ENCODE assay signal across 8 mouse cellular contexts in the genomic region with DNA sequence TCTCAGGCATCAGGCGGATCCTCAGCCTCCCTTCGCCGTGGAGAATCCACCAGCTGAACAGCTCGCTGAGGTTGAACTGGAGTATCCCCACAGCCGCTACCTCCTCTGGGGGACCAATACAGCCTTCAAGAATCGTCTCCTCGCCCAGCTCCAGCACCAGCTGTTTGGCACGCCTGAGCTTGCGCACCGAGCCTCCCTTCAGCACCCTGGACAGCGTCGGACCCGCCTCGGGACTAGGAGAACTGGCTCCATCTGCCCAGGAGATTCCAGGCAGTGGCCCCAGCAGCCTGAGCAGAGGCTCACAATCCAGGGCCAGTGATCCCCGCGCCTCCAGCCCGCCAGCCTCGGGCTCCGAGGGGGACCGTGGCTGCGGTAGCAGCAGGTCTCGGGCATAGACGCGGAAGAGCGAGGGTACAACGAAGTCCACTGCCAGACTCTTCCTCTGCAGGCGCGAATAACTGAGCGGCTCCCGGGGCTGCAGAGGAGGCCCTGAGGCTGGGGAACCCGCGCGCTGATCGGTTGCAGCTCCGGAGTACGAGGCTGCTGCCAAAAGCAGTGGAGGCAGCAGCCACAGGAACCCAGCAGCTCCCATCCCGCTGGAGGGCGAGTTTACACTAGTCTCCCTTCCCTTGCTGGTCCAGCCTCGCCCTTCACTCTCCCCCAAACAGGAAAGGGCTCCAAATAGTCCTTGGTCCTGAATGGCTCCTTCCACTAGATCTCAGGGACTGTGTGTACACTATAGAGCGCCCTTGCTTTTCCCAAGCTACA. TPM values are rescaled to one million over a fixed set of nuclear protein-coding genes. Genes with fewer than 3 reads are reported as not detected.
DNase-seq lines count a peak whose midpoint lies in the region; ATAC-seq lines count a peak whose summit lies in the region.

No protein-coding gene starts in this region.

- peak overlapping the region; percentile 67 for H3K4me3 ChIP-seq in hindbrain, embryonic 10.5 days
- H3K4me3 ChIP-seq in lung, embryonic 16.5 days (ENCODE audit: low read length) = no peak overlapping the region

- peaks cover 40% of the 10 kb centered on the region for H3K27me3 ChIP-seq in hindbrain, embryonic 10.5 days (ENCODE audit: insufficient read depth, poor library complexity, severe bottlenecking)
- H3K27me3 ChIP-seq in lung, embryonic 16.5 days (ENCODE audit: control insufficient read depth, insufficient read depth, low read depth, low read length) = peaks cover 31% of the 10 kb centered on the region

- 2% methylated on average over 40 of the region's 40 CpGs for WGBS in hindbrain, embryonic 10.5 days
- WGBS in lung, embryonic 16.5 days = 2% methylated on average over 40 of the region's 40 CpGs

- H3K27ac ChIP-seq in hindbrain, embryonic 10.5 days = peak overlapping the region; percentile 9; the same call in 1 of the 2 replicates
- no peak overlapping the region for H3K27ac ChIP-seq in lung, embryonic 16.5 days (ENCODE audit: low read length)

- ATAC-seq in lung, embryonic 16.5 days (ENCODE audit: low read depth) = peak; percentile 74

- H3K36me3 ChIP-seq in hindbrain, embryonic 10.5 days = no peaks in the 10 kb centered on the region
- no peaks in the 10 kb centered on the region for H3K36me3 ChIP-seq in lung, embryonic 16.5 days (ENCODE audit: control insufficient read depth, insufficient read depth, low read length)

- H3K9ac ChIP-seq in lung, embryonic 16.5 days (ENCODE audit: low read length) = no peak overlapping the region

- no peaks in the 10 kb centered on the region for H3K9me3 ChIP-seq in hindbrain, embryonic 10.5 days
- no peaks in the 10 kb centered on the region for H3K9me3 ChIP-seq in lung, embryonic 16.5 days (ENCODE audit: control insufficient read depth, low read length)

- H3K4me1 ChIP-seq in hindbrain, embryonic 10.5 days (replicated peaks) = peaks cover 26% of the 10 kb centered on the region
- peaks cover 13% of the 10 kb centered on the region; the same call in 1 of the 2 replicates for H3K4me1 ChIP-seq in lung, embryonic 16.5 days (replicated peaks; ENCODE audit: control insufficient read depth, insufficient read depth, low read length)

- H3K4me2 ChIP-seq in lung, embryonic 16.5 days (ENCODE audit: low read depth, low read length) = peak overlapping the region; percentile 16; the same call in 1 of the 2 replicates

- peak; percentile 92 for DNase-seq in Muller cell, postnatal 12 days (ENCODE audit: inconsistent ontology term)
- peak; percentile 52 to 62 for DNase-seq in cerebellum, postnatal 10 days
- peak; percentile 5 to 54 for DNase-seq in frontal cortex, postnatal 10 days (ENCODE audit: low spot score in 2 of 2)
- peak; percentile 92 for DNase-seq in hindbrain, embryonic 10.5 days (ENCODE audit: low spot score)
- DNase-seq in layer of hippocampus, adult 9-11 months = peak; percentile 11
- peak; percentile 84 for DNase-seq in ovary, postnatal 14 days (ENCODE audit: low spot score)
- peak; percentile 66 to 80 for DNase-seq in urinary bladder, adult 18-20 months (ENCODE audit: low spot score in 2 of 2)

RNA-seq across cellular contexts. Expression of gene Alk, which starts 1.1 kb away (rescaled TPM):
- 0.27 and 0.49 TPM in 2 replicates for polyA plus RNA-seq in hindbrain, embryonic 10.5 days (2016; fragmentation: Nextera tagmentation; extraction: Ambion mirVana)
- polyA plus RNA-seq in lung, embryonic 16.5 days (2015; fragmentation: Nextera tagmentation; extraction: Ambion mirVana) = 0.16 TPM in 1 of 2 replicates, not detected in the other

Comparison
In these comparisons a context has a peak if more than half of its experiments do, and no peak if none do; other contexts are left out.
1. DNase-seq: peak in every context shown above with its lines; median percentile 92 in Muller cell, postnatal 12 days; 92 in hindbrain, embryonic 10.5 days; 84 in ovary, postnatal 14 days; 73 in urinary bladder, adult 18-20 months; 57 in cerebellum, postnatal 10 days; 30 in frontal cortex, postnatal 10 days; 11 in layer of hippocampus, adult 9-11 months.